Mouse (Mus musculus) CH12.LX (cell line): ENCODE measurements around the gene Rab8b.

Experiments
- CTCF ChIP-seq, 2 experiments: IDR thresholded peaks in 1 of 2; conservative IDR thresholded peaks in 1 of 2; 2 replicates each; pipeline ENCODE4 v1.5.1; 2011 to 2012; ENCODE audit warnings: low read depth in 2 of 2, low read length in 2 of 2, improper control_type of control experiment in 1 of 2, inconsistent platforms in 1 of 2, mild to moderate bottlenecking in 1 of 2, moderate library complexity in 1 of 2
- E2F4 ChIP-seq: IDR thresholded peaks from 2 replicates; pipeline ENCODE4 v1.6.1; 2011; ENCODE audit warnings: low read depth, low read length, improper control_type of control experiment; ENCODE audit not compliant: insufficient replicate concordance
- JUN ChIP-seq: IDR thresholded peaks from 2 replicates; pipeline ENCODE4 v1.6.1; 2011; ENCODE audit warnings: low read depth, mild to moderate bottlenecking, low read length, improper control_type of control experiment, moderate library complexity; ENCODE audit not compliant: insufficient read depth
- POLR2A ChIP-seq: IDR thresholded peaks from 2 replicates; pipeline ENCODE4 v1.6.1; 2011; ENCODE audit warnings: low read depth, mild to moderate bottlenecking, improper control_type of control experiment, low read length
- SMC3 ChIP-seq: IDR thresholded peaks from 2 replicates; pipeline ENCODE4 v1.6.1; 2011; ENCODE audit warnings: low read depth, low read length, improper control_type of control experiment

DNA sequence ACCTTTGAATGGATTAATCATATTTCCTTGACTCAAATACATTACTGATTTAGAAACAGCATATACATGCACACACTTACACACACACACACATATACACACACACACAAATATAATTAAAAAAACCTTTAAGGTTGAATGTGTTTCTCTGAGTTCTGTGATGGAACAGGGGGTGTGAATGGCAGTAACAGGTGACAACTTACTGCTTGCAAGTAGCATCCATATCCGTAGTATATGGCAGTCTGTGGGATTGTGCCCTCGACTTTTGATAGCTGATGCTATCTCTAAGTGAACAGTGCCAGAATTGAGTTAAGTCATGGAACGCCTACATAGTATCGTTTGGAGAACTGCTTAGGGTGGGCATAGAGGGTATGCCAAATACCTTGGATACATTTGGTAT lies 57.3 kb downstream of the Rab8b start:
- no peak for TF ChIP-seq CTCF (conservative IDR thresholded peaks at IDR 0.05 in 1 of 2, IDR thresholded peaks at IDR 0.05 in 1 of 2; ENCODE audit: low read depth in 2 of 2, low read length in 2 of 2)
- no peak for TF ChIP-seq SMC3
- no peak for TF ChIP-seq E2F4
- no peak for TF ChIP-seq JUN
- TF ChIP-seq POLR2A: no peak
